Mouse (Mus musculus) midbrain, embryonic 15.5 days (tissue): ENCODE data around the gene Golgb1. TPM values are rescaled to one million over a fixed set of nuclear protein-coding genes. Genes with fewer than 3 reads are reported as not detected.

Source experiments
- ATAC-seq: fragments of 200-750 bp; cut with Nextera tagmentation; replicated peaks from 2 replicates; pipeline ENCODE4 v1.8.0; 2017; ENCODE audit warnings: moderate TSS enrichment
- H3K27ac ChIP-seq: fragments of 300-500 bp; sonication (generic); 2 replicates; pipeline ENCODE4 v1.5.1; 2015; ENCODE audit warnings: mild to moderate bottlenecking, inconsistent platforms
- H3K27me3 ChIP-seq: fragments of 300-500 bp; sonication (generic); replicated peaks from 2 replicates; pipeline ENCODE4 v1.6.1; 2015; ENCODE audit warnings: inconsistent platforms
- H3K36me3 ChIP-seq: fragments of 300-500 bp; sonication (generic); replicated peaks from 2 replicates; pipeline ENCODE4 v1.6.1; 2015; ENCODE audit warnings: inconsistent platforms
- H3K4me1 ChIP-seq: fragments of 300-500 bp; sonication (generic); 2 replicates; pipeline ENCODE4 v1.6.1; 2015; ENCODE audit warnings: inconsistent platforms
- H3K4me2 ChIP-seq: fragments of 300-500 bp; sonication (generic); 2 replicates; pipeline ENCODE4 v1.6.1; 2015; ENCODE audit warnings: inconsistent platforms, mild to moderate bottlenecking, moderate library complexity
- H3K4me3 ChIP-seq: fragments of 300-500 bp; sonication (generic); 2 replicates; pipeline ENCODE4 v1.5.1; 2015; ENCODE audit warnings: mild to moderate bottlenecking, inconsistent platforms
- H3K9ac ChIP-seq: fragments of 300-500 bp; sonication (generic); 2 replicates; pipeline ENCODE4 v1.6.1; 2015; ENCODE audit warnings: mild to moderate bottlenecking, inconsistent platforms
- H3K9me3 ChIP-seq: fragments of 300-500 bp; sonication (generic); 2 replicates; pipeline ENCODE4 v1.6.1; 2016; ENCODE audit warnings: inconsistent platforms
- WGBS: fragments of 180-500 bp; shearing (Covaris S2); methylation state at CpG from one replicate; pipeline ENCODE4 v1.1.7; 2015; ENCODE audit warnings: mixed read lengths; 5-methylcytosine and 5-hydroxymethylcytosine counted together
- polyA plus RNA-seq: library from polyadenylated mRNA; unstranded; fragments of >200 nt; fragmentation: Nextera tagmentation; extraction: Ambion mirVana; gene quantifications from 2 replicates; pipeline ENCODE4 v1.2.1, GENCODE M21; 2015

Golgb1 gene
- polyA plus RNA-seq, 1 experiment from 2014 or later, result 84.8 TPM

- Histone ChIP-seq H3K4me1 (no peaks in the 10 kb centered on the region), H3K36me3 (peaks cover 18% of the 10 kb centered on the region), H3K9ac (no peak overlapping the region), H3K4me3 (no peak overlapping the region), H3K27me3 (no peaks in the 10 kb centered on the region), H3K4me2 (no peak overlapping the region), H3K27ac (no peak overlapping the region), H3K9me3 (no peaks in the 10 kb centered on the region)
- ATAC-seq, result no peak
- WGBS, result 80% methylated on average over 4 of the region's 4 CpGs
Observed at GRCm38 (mm10) chr16:36884881-36885280, 9.9 kb downstream of the Golgb1 start.

- H3K4me2 ChIP-seq, result no peak overlapping the region
- no peak overlapping the region for H3K4me3 ChIP-seq
- H3K4me1 ChIP-seq, result no peaks in the 10 kb centered on the region
- no peak overlapping the region for H3K9ac ChIP-seq
- ATAC-seq, result no peak
- no peaks in the 10 kb centered on the region for H3K27me3 ChIP-seq
- H3K9me3 ChIP-seq, result no peaks in the 10 kb centered on the region
- H3K27ac ChIP-seq, result no peak overlapping the region
- 77% methylated on average over 11 of the region's 11 CpGs for WGBS
- H3K36me3 ChIP-seq, result peaks cover 24% of the 10 kb centered on the region
Observed at GRCm38 (mm10) chr16:36885912-36886311, 11.0 kb downstream of the Golgb1 start.

GRCm38 (mm10) chr16:36887546-36887945 lies 12.6 kb downstream of the Golgb1 start:
- Histone ChIP-seq H3K36me3 (peaks cover 34% of the 10 kb centered on the region), H3K4me2 (no peak overlapping the region), H3K9me3 (no peaks in the 10 kb centered on the region), H3K4me3 (no peak overlapping the region), H3K27ac (no peak overlapping the region), H3K27me3 (no peaks in the 10 kb centered on the region), H3K4me1 (no peaks in the 10 kb centered on the region), H3K9ac (no peak overlapping the region)
- no peak for ATAC-seq
- 89% methylated on average over 5 of the region's 5 CpGs for WGBS

GRCm38 (mm10) chr16:36890559-36890958 lies 15.6 kb downstream of the Golgb1 start:
- ATAC-seq, result no peak
- Histone ChIP-seq H3K27ac (no peak overlapping the region), H3K9me3 (no peaks in the 10 kb centered on the region), H3K36me3 (peaks cover 38% of the 10 kb centered on the region), H3K27me3 (no peaks in the 10 kb centered on the region), H3K4me3 (no peak overlapping the region), H3K9ac (no peak overlapping the region), H3K4me1 (no peaks in the 10 kb centered on the region), H3K4me2 (no peak overlapping the region)
- WGBS, result 98% methylated on average over 3 of the region's 3 CpGs

GRCm38 (mm10) chr16:36891415-36891814 lies 16.5 kb downstream of the Golgb1 start:
- H3K9me3 ChIP-seq, result no peaks in the 10 kb centered on the region
- H3K4me3 ChIP-seq, result no peak overlapping the region
- no peak overlapping the region for H3K4me2 ChIP-seq
- no peak overlapping the region for H3K27ac ChIP-seq
- WGBS, result 96% methylated on average over 4 of the region's 4 CpGs
- peaks cover 45% of the 10 kb centered on the region for H3K36me3 ChIP-seq
- ATAC-seq, result no peak
- H3K9ac ChIP-seq, result no peak overlapping the region
- H3K27me3 ChIP-seq, result no peaks in the 10 kb centered on the region
- no peaks in the 10 kb centered on the region for H3K4me1 ChIP-seq

- Histone ChIP-seq H3K4me3 (no peak overlapping the region), H3K9ac (no peak overlapping the region), H3K27me3 (no peaks in the 10 kb centered on the region), H3K4me1 (no peaks in the 10 kb centered on the region), H3K36me3 (peaks cover 55% of the 10 kb centered on the region), H3K4me2 (no peak overlapping the region), H3K27ac (no peak overlapping the region), H3K9me3 (no peaks in the 10 kb centered on the region)
- ATAC-seq, result no peak
- 87% methylated on average over 10 of the region's 10 CpGs for WGBS
Observed at GRCm38 (mm10) chr16:36893317-36893716, 18.4 kb downstream of the Golgb1 start.

- ATAC-seq, result no peak
- Histone ChIP-seq H3K9me3 (no peaks in the 10 kb centered on the region), H3K4me3 (no peak overlapping the region), H3K9ac (no peak overlapping the region), H3K27ac (no peak overlapping the region), H3K36me3 (peaks cover 44% of the 10 kb centered on the region), H3K4me2 (no peak overlapping the region), H3K4me1 (no peaks in the 10 kb centered on the region), H3K27me3 (no peaks in the 10 kb centered on the region)
- 95% methylated on average over 6 of the region's 6 CpGs for WGBS
Observed at GRCm38 (mm10) chr16:36896712-36897111, 21.8 kb downstream of the Golgb1 start.

GRCm38 (mm10) chr16:36903156-36903555 lies 28.2 kb downstream of the Golgb1 start:
- 95% methylated on average over 5 of the region's 5 CpGs for WGBS
- Histone ChIP-seq H3K27me3 (no peaks in the 10 kb centered on the region), H3K4me1 (no peaks in the 10 kb centered on the region), H3K4me2 (no peak overlapping the region), H3K9ac (no peak overlapping the region), H3K9me3 (no peaks in the 10 kb centered on the region), H3K27ac (no peak overlapping the region), H3K36me3 (peaks cover 32% of the 10 kb centered on the region), H3K4me3 (no peak overlapping the region)
- no peak for ATAC-seq

GRCm38 (mm10) chr16:36911909-36912308 lies 37.0 kb downstream of the Golgb1 start:
- no peaks in the 10 kb centered on the region for H3K27me3 ChIP-seq
- no peaks in the 10 kb centered on the region for H3K9me3 ChIP-seq
- no peaks in the 10 kb centered on the region for H3K4me1 ChIP-seq
- no peak overlapping the region for H3K4me2 ChIP-seq
- 89% methylated on average over 10 of the region's 10 CpGs for WGBS
- H3K27ac ChIP-seq, result no peak overlapping the region
- H3K9ac ChIP-seq, result no peak overlapping the region
- ATAC-seq, result no peak
- H3K36me3 ChIP-seq, result peaks cover 36% of the 10 kb centered on the region
- no peak overlapping the region for H3K4me3 ChIP-seq

GRCm38 (mm10) chr16:36912311-36912710 lies 37.4 kb downstream of the Golgb1 start:
- Histone ChIP-seq H3K27ac (no peak overlapping the region), H3K9ac (no peak overlapping the region), H3K36me3 (peaks cover 38% of the 10 kb centered on the region), H3K4me2 (no peak overlapping the region), H3K4me1 (no peaks in the 10 kb centered on the region), H3K27me3 (no peaks in the 10 kb centered on the region), H3K9me3 (no peaks in the 10 kb centered on the region), H3K4me3 (no peak overlapping the region)
- WGBS, result 93% methylated on average over 13 of the region's 13 CpGs
- ATAC-seq, result no peak

GRCm38 (mm10) chr16:36914195-36914594 lies 39.3 kb downstream of the Golgb1 start:
- no peak for ATAC-seq
- H3K4me2 ChIP-seq, result no peak overlapping the region
- H3K27me3 ChIP-seq, result no peaks in the 10 kb centered on the region
- no peak overlapping the region for H3K9ac ChIP-seq
- H3K36me3 ChIP-seq, result peaks cover 47% of the 10 kb centered on the region
- no peak overlapping the region for H3K4me3 ChIP-seq
- H3K9me3 ChIP-seq, result no peaks in the 10 kb centered on the region
- H3K4me1 ChIP-seq, result no peaks in the 10 kb centered on the region
- WGBS, result 84% methylated on average over 5 of the region's 5 CpGs
- H3K27ac ChIP-seq, result no peak overlapping the region

GRCm38 (mm10) chr16:36918505-36918904 lies 43.6 kb downstream of the Golgb1 start:
- H3K9me3 ChIP-seq, result no peaks in the 10 kb centered on the region
- H3K27ac ChIP-seq, result no peak overlapping the region
- H3K4me2 ChIP-seq, result no peak overlapping the region
- no peaks in the 10 kb centered on the region for H3K27me3 ChIP-seq
- 95% methylated on average over 10 of the region's 10 CpGs for WGBS
- no peak overlapping the region for H3K9ac ChIP-seq
- H3K4me1 ChIP-seq, result no peaks in the 10 kb centered on the region
- no peak for ATAC-seq
- peaks cover 40% of the 10 kb centered on the region for H3K36me3 ChIP-seq
- H3K4me3 ChIP-seq, result no peak overlapping the region

- Histone ChIP-seq H3K9me3 (no peaks in the 10 kb centered on the region), H3K27ac (no peak overlapping the region), H3K27me3 (no peaks in the 10 kb centered on the region), H3K4me3 (no peak overlapping the region), H3K4me2 (no peak overlapping the region), H3K9ac (no peak overlapping the region), H3K36me3 (peaks cover 35% of the 10 kb centered on the region), H3K4me1 (no peaks in the 10 kb centered on the region)
- no peak for ATAC-seq
- 90% methylated on average over 3 of the region's 3 CpGs for WGBS
Observed at GRCm38 (mm10) chr16:36920410-36920809, 45.5 kb downstream of the Golgb1 start.
